Mouse (Mus musculus) right cerebral cortex, postnatal 25 days (tissue): ENCODE data around the gene Vmn2r43.
"Not testable (repeated sequence)": the region's sequence is repeated elsewhere in the genome, so short reads cannot be mapped to it uniquely, and the experiment has no call there.

Experiments used
- DNase-seq: peaks from one replicate; pipeline ENCODE4 v3.0.0; 2022

Gene Vmn2r43

DNA sequence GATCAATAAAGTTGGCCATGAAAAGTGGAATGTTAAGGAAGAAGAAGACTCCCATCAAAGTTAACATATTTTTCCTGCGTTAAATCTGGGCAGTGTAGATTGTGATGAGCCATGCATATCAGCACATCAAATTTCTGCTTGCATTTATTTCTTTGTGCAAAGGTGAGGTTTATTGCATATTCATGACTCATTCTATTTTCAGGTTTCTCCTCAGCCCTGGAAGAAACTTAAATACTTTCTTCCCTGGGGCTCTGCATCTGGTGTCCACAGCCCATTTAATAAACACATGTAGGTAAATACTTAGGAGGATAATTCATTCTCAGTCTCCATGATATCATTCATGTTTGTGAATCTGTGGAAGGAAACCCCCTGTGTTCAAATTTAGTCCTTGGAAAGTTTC, at the start of gene Vmn2r43:
TSS of gene Vmn2r43 (minus strand) at position 101 of the 400 bp plus-strand sequence.
- not testable (repeated sequence) for DNase-seq

DNA sequence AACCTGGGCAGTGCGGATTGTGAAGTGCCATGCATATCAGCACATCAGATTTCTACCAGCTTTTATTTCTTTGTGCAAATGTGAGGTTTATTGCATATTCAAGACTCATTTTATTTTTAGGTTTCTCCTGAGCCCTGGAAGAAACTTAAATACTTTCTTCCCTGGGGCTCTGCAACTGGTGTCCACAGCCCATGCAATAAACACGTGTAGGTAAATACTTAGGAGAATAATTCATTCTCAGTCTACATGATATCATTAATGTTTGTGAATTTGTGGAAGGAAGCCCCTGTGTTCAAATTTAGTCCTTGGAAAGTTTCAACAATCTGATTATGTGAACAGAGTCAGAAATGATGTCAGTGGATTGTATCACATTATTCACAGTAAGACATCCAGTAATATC, 60.2 kb downstream of the Vmn2r43 start, which contains the start of gene Vmn2r42:
TSS of gene Vmn2r42 (minus strand) at position 101 of the 400 bp plus-strand sequence.
- not testable (repeated sequence) for DNase-seq
